Mouse (Mus musculus): Measurements from ENCODE around the gene Ube2n. TPM values are rescaled to one million over a fixed set of nuclear protein-coding genes. Genes with fewer than 3 reads are reported as not detected.
A peak's percentile ranks its signal among the peaks of the same experiment; 100 is the strongest.

The Ube2n gene
- polyA plus RNA-seq, 1 experiment from 2014 or later: 167 TPM

GRCm38 (mm10) chr10:95557337-95557828 lies 42.4 kb downstream of the Ube2n start:
- 89% methylated on average over 5 of the region's 5 CpGs for WGBS
- no peak overlapping the region for H3K4me3 ChIP-seq (ENCODE audit: low read depth, low read length)
- H3K4me1 ChIP-seq (replicated peaks; ENCODE audit: control insufficient read depth, insufficient read depth, low read length): no peaks in the 10 kb centered on the region

GRCm38 (mm10) chr10:95559426-95559825 lies 44.5 kb downstream of the Ube2n start:
- no peaks in the 10 kb centered on the region for H3K4me1 ChIP-seq (replicated peaks; ENCODE audit: control insufficient read depth, insufficient read depth, low read length)
- no peaks in the 10 kb centered on the region for H3K9me3 ChIP-seq (ENCODE audit: control insufficient read depth)
- 60% methylated on average over 7 of the region's 7 CpGs for WGBS
- H3K9ac ChIP-seq (ENCODE audit: low read depth, low read length): no peak overlapping the region
- H3K27me3 ChIP-seq (replicated peaks; ENCODE audit: control insufficient read depth, insufficient read depth, low read length): no peaks in the 10 kb centered on the region
- H3K36me3 ChIP-seq (ENCODE audit: control insufficient read depth, insufficient read depth): peaks cover 3% of the 10 kb centered on the region; the same call in 1 of the 2 replicates
- TF ChIP-seq CTCF (IDR thresholded peaks at IDR 0.05; ENCODE audit: low read depth): no peak
- ATAC-seq: no peak
- H3K4me3 ChIP-seq (ENCODE audit: low read depth, low read length): no peak overlapping the region
- peak overlapping the region; percentile 41 for H3K4me2 ChIP-seq (replicated peaks; ENCODE audit: low read depth)
- H3K27ac ChIP-seq (ENCODE audit: low read depth, low read length): no peak overlapping the region

More at GRCm38 (mm10) chr10:95557337-95557828, 42.4 kb downstream of the Ube2n start:
- TF ChIP-seq CTCF (IDR thresholded peaks at IDR 0.05; ENCODE audit: low read depth): peak; percentile 86
- peak; percentile 25; the same call in 1 of the 2 replicates for ATAC-seq
- no peaks in the 10 kb centered on the region for H3K9me3 ChIP-seq (ENCODE audit: control insufficient read depth)
- H3K4me2 ChIP-seq (replicated peaks; ENCODE audit: low read depth): no peak overlapping the region
- no peaks in the 10 kb centered on the region for H3K27me3 ChIP-seq (replicated peaks; ENCODE audit: control insufficient read depth, insufficient read depth, low read length)
- H3K27ac ChIP-seq (ENCODE audit: low read depth, low read length): no peak overlapping the region
- H3K36me3 ChIP-seq (ENCODE audit: control insufficient read depth, insufficient read depth): peaks cover 4% of the 10 kb centered on the region; the same call in 1 of the 2 replicates
- no peak overlapping the region for H3K9ac ChIP-seq (ENCODE audit: low read depth, low read length)

- no peak for TF ChIP-seq CTCF (IDR thresholded peaks at IDR 0.05; ENCODE audit: low read depth)
- Histone ChIP-seq H3K27ac (ENCODE audit: low read depth, low read length) (no peak overlapping the region), H3K4me1 (replicated peaks; ENCODE audit: control insufficient read depth, insufficient read depth, low read length) (no peaks in the 10 kb centered on the region), H3K9ac (ENCODE audit: low read depth, low read length) (no peak overlapping the region; the same call in 1 of the 2 replicates), H3K36me3 (ENCODE audit: control insufficient read depth, insufficient read depth) (peaks cover 3% of the 10 kb centered on the region; the same call in 1 of the 2 replicates), H3K4me3 (ENCODE audit: low read depth, low read length) (no peak overlapping the region), H3K27me3 (replicated peaks; ENCODE audit: control insufficient read depth, insufficient read depth, low read length) (no peaks in the 10 kb centered on the region), H3K9me3 (ENCODE audit: control insufficient read depth) (no peaks in the 10 kb centered on the region), H3K4me2 (replicated peaks; ENCODE audit: low read depth) (peak overlapping the region; percentile 41)
- no peak for ATAC-seq
- 64% methylated on average over 9 of the region's 9 CpGs for WGBS
Observed at GRCm38 (mm10) chr10:95560394-95560983, 45.5 kb downstream of the Ube2n start.

GRCm38 (mm10) chr10:95561616-95562015 lies 46.7 kb downstream of the Ube2n start:
- no peak for ATAC-seq
- peak overlapping the region; percentile 72 for H3K4me2 ChIP-seq (replicated peaks; ENCODE audit: low read depth)
- no peaks in the 10 kb centered on the region for H3K4me1 ChIP-seq (replicated peaks; ENCODE audit: control insufficient read depth, insufficient read depth, low read length)
- no peaks in the 10 kb centered on the region for H3K27me3 ChIP-seq (replicated peaks; ENCODE audit: control insufficient read depth, insufficient read depth, low read length)
- H3K9me3 ChIP-seq (ENCODE audit: control insufficient read depth): no peaks in the 10 kb centered on the region
- WGBS: 42% methylated on average over 7 of the region's 7 CpGs
- peak overlapping the region; percentile 97 for H3K4me3 ChIP-seq (ENCODE audit: low read depth, low read length)
- peak overlapping the region; percentile 96 for H3K9ac ChIP-seq (ENCODE audit: low read depth, low read length)
- TF ChIP-seq CTCF (IDR thresholded peaks at IDR 0.05; ENCODE audit: low read depth): no peak
- H3K27ac ChIP-seq (ENCODE audit: low read depth, low read length): peak overlapping the region; percentile 21; the same call in 1 of the 2 replicates
- H3K36me3 ChIP-seq (ENCODE audit: control insufficient read depth, insufficient read depth): peaks cover 3% of the 10 kb centered on the region; the same call in 1 of the 2 replicates

GRCm38 (mm10) chr10:95562395-95562794 lies 47.5 kb downstream of the Ube2n start:
- ATAC-seq: no peak
- Histone ChIP-seq H3K27me3 (replicated peaks; ENCODE audit: control insufficient read depth, insufficient read depth, low read length) (no peaks in the 10 kb centered on the region), H3K9me3 (ENCODE audit: control insufficient read depth) (no peaks in the 10 kb centered on the region), H3K4me2 (replicated peaks; ENCODE audit: low read depth) (peak overlapping the region; percentile 72), H3K27ac (ENCODE audit: low read depth, low read length) (peak overlapping the region; percentile 94; the same call in 1 of the 2 replicates), H3K9ac (ENCODE audit: low read depth, low read length) (peak overlapping the region; percentile 96), H3K36me3 (ENCODE audit: control insufficient read depth, insufficient read depth) (peaks cover 2% of the 10 kb centered on the region; the same call in 1 of the 2 replicates), H3K4me3 (ENCODE audit: low read depth, low read length) (peak overlapping the region; percentile 97), H3K4me1 (replicated peaks; ENCODE audit: control insufficient read depth, insufficient read depth, low read length) (no peaks in the 10 kb centered on the region)
- no peak for TF ChIP-seq CTCF (IDR thresholded peaks at IDR 0.05; ENCODE audit: low read depth)
- 2% methylated on average over 8 of the region's 8 CpGs for WGBS

GRCm38 (mm10) chr10:95562859-95563841 lies 48.2 kb downstream of the Ube2n start:
- ATAC-seq: peak; percentile 10
- Histone ChIP-seq H3K9ac (ENCODE audit: low read depth, low read length) (peak overlapping the region; percentile 96), H3K36me3 (ENCODE audit: control insufficient read depth, insufficient read depth) (no peaks in the 10 kb centered on the region), H3K4me2 (replicated peaks; ENCODE audit: low read depth) (peak overlapping the region; percentile 72), H3K4me1 (replicated peaks; ENCODE audit: control insufficient read depth, insufficient read depth, low read length) (no peaks in the 10 kb centered on the region), H3K27ac (ENCODE audit: low read depth, low read length) (peak overlapping the region; percentile 94), H3K27me3 (replicated peaks; ENCODE audit: control insufficient read depth, insufficient read depth, low read length) (no peaks in the 10 kb centered on the region), H3K4me3 (ENCODE audit: low read depth, low read length) (peak overlapping the region; percentile 97), H3K9me3 (ENCODE audit: control insufficient read depth) (no peaks in the 10 kb centered on the region)
- no peak for TF ChIP-seq CTCF (IDR thresholded peaks at IDR 0.05; ENCODE audit: low read depth)
- 0% methylated on average over 58 of the region's 65 CpGs for WGBS
